Mouse (Mus musculus) activated CD4-positive, CD25-positive, alpha-beta regulatory T cell, adult 9 weeks (primary cell): ENCODE data around the gene Nsd2. TPM values are rescaled to one million over a fixed set of nuclear protein-coding genes. Genes with fewer than 3 reads are reported as not detected.

Source experiments
- polyA plus RNA-seq: library from polyadenylated mRNA; unstranded; fragments of 100-300 nt; shearing (Covaris generic); gene quantifications from one replicate; pipeline ENCODE4 v1.2.1, GENCODE M21; 2017

The Nsd2 gene
- 7.8 TPM for polyA plus RNA-seq

GRCm38 (mm10) chr5:33819876-33820732 lies at the start of gene Nsd2:
Nsd2 (plus strand) TSS chr5:33820725.

GRCm38 (mm10) chr5:33782345-33782998 lies 38.1 kb upstream of the Nsd2 start, which contains the start of gene Letm1:
Letm1 (minus strand) TSS chr5:33782817.

GRCm38 (mm10) chr5:33936120-33936707 lies 115.7 kb downstream of the Nsd2 start, which contains the start of gene Nelfa:
Nelfa (minus strand) TSS chr5:33936413.

Other genes with a start within 250 kb of the Nsd2 start
- gene Fam53a, start 191.1 kb upstream of the Nsd2 start, polyA plus RNA-seq: 30.6 TPM
- gene Gm9903, start 190.8 kb upstream of the Nsd2 start, polyA plus RNA-seq: 0.88 TPM
- 183 TPM for gene Slbp, start 168.2 kb upstream of the Nsd2 start, polyA plus RNA-seq
- 26.2 TPM for gene Tacc3, start 162.6 kb upstream of the Nsd2 start, polyA plus RNA-seq
- gene Tmem129, start 162.3 kb upstream of the Nsd2 start, polyA plus RNA-seq: 40.0 TPM
- 0.13 TPM for gene Fgfr3, start 99.1 kb upstream of the Nsd2 start, polyA plus RNA-seq
- 29.9 TPM for gene Letm1, start 37.9 kb upstream of the Nsd2 start, polyA plus RNA-seq
- gene Nelfa, start 115.7 kb downstream of the Nsd2 start, polyA plus RNA-seq: 52.1 TPM
- gene Gm1673, start 162.7 kb downstream of the Nsd2 start, polyA plus RNA-seq: not detected
- not detected for gene Nat8l, start 175.3 kb downstream of the Nsd2 start, polyA plus RNA-seq